Mouse (Mus musculus) cortical plate, adult 2 months (tissue): ENCODE data around the gene Rprml.

Experiments used
- CTCF ChIP-seq: fragments of 200-500 bp; IDR thresholded peaks from 2 replicates; pipeline ENCODE4 v1.5.1; 2011; ENCODE audit warnings: mild to moderate bottlenecking, control low read depth, low read length; ENCODE audit not compliant: insufficient read depth; ENCODE audit errors: extremely low read depth
- POLR2A ChIP-seq: fragments of 200-500 bp; IDR thresholded peaks from 2 replicates; pipeline ENCODE4 v1.6.1; 2011; ENCODE audit warnings: mild to moderate bottlenecking, low read length, control low read depth; ENCODE audit not compliant: insufficient read depth; ENCODE audit errors: extremely low read depth

DNA sequence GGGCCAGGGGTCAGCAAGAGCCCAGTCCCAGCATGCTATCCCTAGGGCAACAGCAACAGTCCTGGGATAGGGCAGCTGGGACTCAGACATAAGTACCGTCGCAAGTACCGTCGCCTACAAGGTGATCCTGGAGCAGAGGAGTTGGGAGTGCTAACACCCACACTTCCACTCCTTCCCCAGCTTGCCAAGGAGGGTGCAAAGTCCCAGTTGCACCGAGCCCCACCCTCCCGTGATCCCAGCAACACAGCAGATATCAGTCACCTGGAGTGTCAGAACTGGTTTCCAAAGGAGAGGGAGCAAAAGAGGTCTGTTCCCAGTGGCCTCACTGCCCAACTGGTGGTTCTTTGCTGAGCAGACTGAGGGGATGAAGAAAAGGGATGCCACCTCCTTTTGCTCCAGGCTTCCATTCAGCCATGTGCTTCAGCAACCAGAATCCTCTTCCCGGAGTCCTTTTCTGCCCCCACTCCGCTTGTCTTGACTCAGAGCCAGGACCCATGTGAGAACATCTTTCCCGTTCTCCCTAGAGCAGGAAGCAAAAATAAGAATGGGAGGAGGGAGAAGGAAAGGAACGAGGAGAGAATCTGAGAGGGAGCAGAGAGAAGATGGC is 4.1 kb downstream of the Rprml start:
- TF ChIP-seq POLR2A: no peak
- TF ChIP-seq CTCF: no peak
